Mouse (Mus musculus) megakaryocyte progenitor cell, adult 5-6 weeks (primary cell): ENCODE measurements around the gene Babam1. TPM values are rescaled to one million over a fixed set of nuclear protein-coding genes. Genes with fewer than 3 reads are reported as not detected.

Experiments used
- ATAC-seq: replicated peaks from 2 replicates; pipeline ENCODE4 v1.8.0; 2016; ENCODE audit warnings: mild to moderate bottlenecking, moderate TSS enrichment, inconsistent platforms; ENCODE audit not compliant: poor library complexity
- total RNA-seq, 2 experiments: library from RNA; stranded (forward) in 1 of 2; stranded (reverse) in 1 of 2; fragments of 157-497, 149-512 nt in 1 of 2; fragments of 200-1000 nt in 1 of 2; gene quantifications; 2 replicates each; pipeline versions ENCODE4 v1.2.3 to v1.2.4; 2015 to 2017

Babam1 gene
- total RNA-seq (2015), result 51.8 and 76.5 TPM in 2 replicates
- total RNA-seq (2017), result 93.7 and 122 TPM in 2 replicates

- ATAC-seq, result peak; percentile 98
Observed at GRCm38 (mm10) chr8:71396639-71397305, at the start of gene Babam1. Gene Babam1, plus strand, starts transcription at chr8:71396861.

- ATAC-seq, result 0 out of 2 replicates have a peak, but pooled peaks have one; percentile 11
Observed at GRCm38 (mm10) chr8:71351117-71351516, 45.5 kb upstream of the Babam1 start.

GRCm38 (mm10) chr8:71351520-71351919 lies 45.1 kb upstream of the Babam1 start:
- no peak for ATAC-seq

- no peak for ATAC-seq
Observed at GRCm38 (mm10) chr8:71358026-71358425, 38.6 kb upstream of the Babam1 start.

- ATAC-seq, result peak; percentile 73
Observed at GRCm38 (mm10) chr8:71366771-71367528, 29.7 kb upstream of the Babam1 start, which contains the start of gene Use1. Gene Use1, plus strand, starts transcription at chr8:71366848.

GRCm38 (mm10) chr8:71367529-71368176 lies 29.0 kb upstream of the Babam1 start:
- no peak for ATAC-seq

- no peak for ATAC-seq
Observed at GRCm38 (mm10) chr8:71368366-71368765, 28.3 kb upstream of the Babam1 start.

- ATAC-seq, result no peak
Observed at GRCm38 (mm10) chr8:71369040-71369718, 27.5 kb upstream of the Babam1 start.

- ATAC-seq, result no peak
Observed at GRCm38 (mm10) chr8:71370711-71371235, 25.9 kb upstream of the Babam1 start.

GRCm38 (mm10) chr8:71371236-71371848 lies 25.3 kb upstream of the Babam1 start, which contains the start of gene Ocel1:
Gene Ocel1, plus strand, starts transcription at chr8:71371298.
- peak; percentile 67 for ATAC-seq

GRCm38 (mm10) chr8:71372427-71372826 lies 24.2 kb upstream of the Babam1 start:
- ATAC-seq, result no peak

GRCm38 (mm10) chr8:71373000-71373399 lies 23.7 kb upstream of the Babam1 start:
- no peak for ATAC-seq

- ATAC-seq, result no peak
Observed at GRCm38 (mm10) chr8:71374616-71375206, 21.9 kb upstream of the Babam1 start.

GRCm38 (mm10) chr8:71375581-71376422 lies 20.9 kb upstream of the Babam1 start:
- ATAC-seq, result peak; percentile 52

GRCm38 (mm10) chr8:71376423-71377030 lies 20.1 kb upstream of the Babam1 start:
- no peak for ATAC-seq

GRCm38 (mm10) chr8:71379008-71379407 lies 17.7 kb upstream of the Babam1 start:
- no peak for ATAC-seq

- no peak for ATAC-seq
Observed at GRCm38 (mm10) chr8:71379512-71380075, 17.1 kb upstream of the Babam1 start.
